Mouse (Mus musculus) urinary bladder, postnatal 36 days (tissue): Measurements from ENCODE around the gene Abi1.
"Not testable (repeated sequence)": the region's sequence is repeated elsewhere in the genome, so short reads cannot be mapped to it uniquely, and the experiment has no call there.

ENCODE experiments used
- DNase-seq, 2 experiments: peaks; one replicate each; pipeline ENCODE4 v3.0.0; 2022; ENCODE audit warnings: low spot score in 2 of 2, mixed read lengths in 1 of 2

The Abi1 gene

GRCm38 (mm10) chr2:22962970-22963369, 77.1 kb downstream of the Abi1 start:
- DNase-seq = no peak

- no peak for DNase-seq
These were observed 77.8 kb downstream of the Abi1 start for GRCm38 (mm10) chr2:22962242-22962641.

- no peak for DNase-seq
These were observed 78.4 kb downstream of the Abi1 start for GRCm38 (mm10) chr2:22961681-22962080.

DNA sequence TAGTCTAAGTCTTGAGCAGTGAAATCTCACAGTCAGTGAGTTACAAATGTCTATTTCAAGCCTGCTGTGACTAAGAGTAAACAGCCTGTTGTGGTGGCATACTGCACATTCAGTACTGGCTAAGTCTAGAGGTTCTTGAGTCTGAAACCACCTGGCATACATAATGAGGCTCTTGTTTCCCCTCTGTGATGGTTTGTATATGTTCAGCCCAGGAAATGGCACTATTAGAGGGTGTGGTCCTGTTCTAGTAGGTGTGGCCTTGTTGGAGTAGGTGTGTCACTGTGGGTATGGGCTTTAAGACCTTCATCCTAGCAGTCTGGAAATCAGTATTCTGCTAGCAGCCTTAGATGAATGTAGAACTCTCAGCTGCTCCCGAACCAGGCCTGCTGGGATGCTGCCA, 82.6 kb downstream of the Abi1 start:
- no peak for DNase-seq

GRCm38 (mm10) chr2:22955914-22956313, 84.1 kb downstream of the Abi1 start:
- DNase-seq = no peak

DNA sequence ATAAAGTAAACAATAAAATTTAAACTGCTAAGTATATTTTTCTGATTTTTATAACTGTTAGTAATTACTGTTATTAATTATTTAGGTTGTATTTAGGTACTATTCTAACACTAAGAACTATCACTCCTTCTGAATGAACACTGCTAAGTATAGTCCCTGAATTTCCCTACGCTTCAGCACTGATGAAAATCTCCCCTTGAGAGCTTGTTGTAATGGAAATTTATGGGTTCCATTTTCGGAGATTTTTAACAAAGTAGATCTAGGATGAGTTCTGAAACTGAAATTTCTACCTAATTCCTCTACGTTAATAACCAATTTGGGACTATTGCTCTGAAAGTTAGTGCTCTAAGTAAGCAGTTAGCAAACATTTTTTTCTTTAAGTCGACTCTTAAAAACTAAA, 85.8 kb downstream of the Abi1 start:
- DNase-seq = no peak

- DNase-seq = no peak
These were observed 90.1 kb downstream of the Abi1 start for GRCm38 (mm10) chr2:22949956-22950355.

- no peak for DNase-seq
These were observed 106.5 kb downstream of the Abi1 start for GRCm38 (mm10) chr2:22933556-22933955.

- DNase-seq = no peak
These were observed 111.8 kb downstream of the Abi1 start for GRCm38 (mm10) chr2:22928259-22928658.

- DNase-seq = not testable (repeated sequence)
These were observed 114.1 kb downstream of the Abi1 start for GRCm38 (mm10) chr2:22925911-22926310.

DNA sequence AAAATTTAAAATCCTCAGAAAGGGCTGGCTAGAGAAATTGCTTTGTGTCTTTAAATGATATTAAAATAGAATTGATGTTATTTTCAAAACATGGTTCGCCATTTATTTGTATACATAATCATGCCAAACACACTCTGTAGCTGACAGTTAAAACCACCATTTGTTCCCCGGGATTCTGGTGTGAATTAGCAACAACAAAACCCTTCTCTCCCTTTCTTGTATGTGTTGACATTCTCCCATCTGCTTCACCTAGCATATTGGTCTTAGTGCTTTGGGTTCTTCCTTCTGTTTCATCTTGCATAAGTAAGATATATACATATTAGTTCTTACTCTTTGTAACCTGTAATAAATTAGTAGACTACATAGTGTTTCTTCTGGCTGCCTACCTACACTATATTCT, 121.4 kb downstream of the Abi1 start:
- no peak for DNase-seq

DNA sequence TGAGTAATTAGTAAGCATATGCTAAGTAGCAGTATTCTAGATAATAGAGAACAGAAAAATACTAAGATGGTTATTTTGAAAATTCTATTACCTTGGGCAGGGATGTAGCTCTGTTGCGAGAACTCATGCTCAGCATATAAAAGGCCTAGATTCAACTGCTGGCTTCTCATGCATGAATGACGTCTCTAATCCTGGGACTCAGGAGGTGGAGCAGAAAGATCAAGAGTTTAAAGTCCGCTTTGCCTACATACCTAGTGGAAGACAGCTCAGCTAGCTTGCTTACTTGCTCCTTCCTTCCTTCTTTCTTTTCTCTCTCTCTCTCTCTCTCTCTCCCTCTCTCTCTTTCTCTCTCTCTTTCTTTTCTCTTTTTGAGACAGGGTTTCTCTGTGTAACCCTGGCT, 125.6 kb downstream of the Abi1 start:
- no peak for DNase-seq

- DNase-seq = no peak
These were observed 136.1 kb downstream of the Abi1 start for GRCm38 (mm10) chr2:22903947-22904346.

GRCm38 (mm10) chr2:22895282-22896273, 144.5 kb downstream of the Abi1 start, which contains the start of gene Pdss1:
Pdss1 (plus strand) TSS chr2:22895522.
- peak; percentile 81 to 91 for DNase-seq

GRCm38 (mm10) chr2:22894932-22895281, 145.1 kb downstream of the Abi1 start:
- no peak for DNase-seq
